Mouse (Mus musculus): Measurements from ENCODE around the gene Ss18l2. TPM values are rescaled to one million over a fixed set of nuclear protein-coding genes. Genes with fewer than 3 reads are reported as not detected.
A peak's percentile ranks its signal among the peaks of the same experiment; 100 is the strongest.

The Ss18l2 gene
- polyA plus RNA-seq, 1 experiment from 2014 or later: 193 TPM

DNA sequence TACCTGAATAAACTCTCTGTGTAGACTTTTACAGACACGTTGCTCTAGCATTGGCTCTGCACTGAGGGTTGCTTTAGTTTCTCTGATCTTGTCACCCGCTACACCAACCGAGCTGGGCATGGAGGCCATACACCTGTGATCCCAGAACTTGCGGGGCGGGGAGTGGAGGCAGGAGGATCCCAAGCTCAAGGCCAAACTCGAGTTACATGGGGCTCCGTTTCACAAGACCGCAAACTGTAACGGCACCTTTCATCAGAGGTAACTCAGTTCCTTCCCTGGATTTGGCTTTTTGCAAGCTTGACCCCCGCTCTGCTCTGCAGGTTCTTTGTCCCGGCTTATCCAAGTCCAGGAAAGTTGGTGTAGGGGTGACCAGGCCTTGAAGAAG lies 5.9 kb upstream of the Ss18l2 start:
- Histone ChIP-seq H3K36me3 (no peaks in the 10 kb centered on the region), H3K27me3 (no peaks in the 10 kb centered on the region), H3K4me3 (peak overlapping the region; percentile 70), H3K4me1 (replicated peaks) (peaks cover 17% of the 10 kb centered on the region), H3K9me3 (replicated peaks) (no peaks in the 10 kb centered on the region), H3K27ac (no peak overlapping the region), H3K4me2 (peak overlapping the region; percentile 90), H3K9ac (peak overlapping the region; percentile 70)
- ATAC-seq (replicated peaks; ENCODE audit: insufficient number of reproducible peaks, insufficient read depth, low FRiP score, low read depth): no peak
- 35% methylated on average over 11 of the region's 11 CpGs for WGBS

DNA sequence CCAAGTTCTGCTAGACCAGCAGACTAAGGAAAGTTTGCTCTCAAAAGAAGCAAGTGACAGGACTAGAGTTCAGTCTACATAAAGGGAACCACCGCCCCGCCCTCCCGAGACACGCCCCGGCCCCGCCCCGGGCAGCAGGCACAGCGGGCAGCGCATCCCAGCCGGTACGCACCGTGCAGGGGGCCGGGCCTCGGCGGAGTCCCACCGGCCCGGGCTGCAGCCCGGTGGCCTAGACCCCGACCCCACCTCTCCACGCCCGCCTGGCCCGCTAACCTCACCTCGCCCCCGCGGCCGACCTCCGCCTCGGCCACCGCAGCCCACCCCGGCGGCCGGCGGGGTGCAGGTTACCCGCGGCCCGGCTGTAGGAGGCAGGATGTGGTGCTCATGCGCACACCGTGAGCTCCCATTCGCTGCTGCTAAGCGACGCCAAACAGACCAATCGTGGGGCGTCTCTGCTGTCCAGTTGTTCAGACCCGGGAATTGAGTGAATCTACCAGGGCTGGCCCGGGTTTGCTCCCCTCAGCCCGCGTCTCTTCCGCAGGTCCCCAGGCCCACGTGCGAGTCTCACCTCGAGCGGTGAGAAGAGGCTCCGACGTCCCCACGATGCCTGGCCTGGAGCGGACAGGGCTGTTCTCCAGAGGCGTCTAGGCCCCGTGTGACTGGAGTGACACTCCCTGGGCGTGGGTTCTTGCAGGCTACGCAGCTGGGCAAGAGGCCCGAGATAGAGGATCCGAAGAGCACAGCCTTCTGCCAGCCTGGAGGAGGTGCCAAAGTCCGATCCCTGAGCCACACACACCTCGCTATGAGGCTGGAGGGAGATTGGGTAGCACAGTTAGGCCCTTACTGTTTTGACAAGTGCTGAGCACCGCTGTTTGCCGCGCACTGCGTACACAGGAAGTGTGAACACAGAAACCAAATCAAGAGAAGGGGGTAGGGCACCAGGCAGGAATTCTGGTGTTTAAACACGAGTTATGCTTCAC lies 5.2 kb upstream of the Ss18l2 start, which contains the start of gene Sec22c:
Gene Sec22c, minus strand, starts transcription at position 845 of the 980 bp plus-strand sequence.
- H3K4me3 ChIP-seq: peak within 1 kb of the TSS; percentile 70

DNA sequence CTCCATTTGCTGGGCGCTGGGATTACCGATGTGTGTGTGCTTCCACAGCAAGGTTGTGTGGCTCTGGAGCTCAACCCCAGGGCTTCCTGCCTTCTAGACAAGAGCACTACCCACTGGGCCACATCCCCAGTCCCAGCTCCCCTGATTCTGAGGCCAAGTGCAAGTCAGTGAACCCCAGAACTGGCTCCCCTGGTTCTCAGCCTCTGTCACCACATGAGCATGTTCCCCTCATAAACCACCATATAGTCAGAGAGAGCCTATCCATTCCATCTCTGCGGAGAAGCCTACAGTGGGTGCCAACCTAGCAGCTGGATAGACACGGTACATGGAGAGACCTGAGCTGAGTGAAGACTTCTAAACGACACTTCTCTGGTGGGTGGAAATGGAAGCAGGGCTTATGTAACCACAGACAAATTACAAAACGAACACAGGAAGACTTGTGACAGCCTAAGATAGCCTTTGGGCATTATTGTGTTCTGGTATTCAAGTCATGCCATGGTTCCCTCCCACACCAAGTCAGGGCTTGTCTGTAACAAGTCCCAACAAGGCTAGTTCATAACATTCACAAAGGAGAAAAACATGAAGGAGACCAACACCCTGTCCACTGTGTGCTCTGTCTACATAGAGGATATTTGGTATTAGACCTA lies 4.0 kb upstream of the Ss18l2 start:
- H3K9me3 ChIP-seq (replicated peaks): no peaks in the 10 kb centered on the region
- WGBS: 72% methylated on average over 6 of the region's 6 CpGs
- ATAC-seq (replicated peaks; ENCODE audit: insufficient number of reproducible peaks, insufficient read depth, low FRiP score, low read depth): no peak
- H3K9ac ChIP-seq: no peak overlapping the region
- H3K4me1 ChIP-seq (replicated peaks): peaks cover 25% of the 10 kb centered on the region
- H3K27me3 ChIP-seq: no peaks in the 10 kb centered on the region
- H3K4me2 ChIP-seq: no peak overlapping the region
- H3K27ac ChIP-seq: no peak overlapping the region
- H3K4me3 ChIP-seq: no peak overlapping the region
- no peaks in the 10 kb centered on the region for H3K36me3 ChIP-seq

More for the DNA sequence above, 5.2 kb upstream of the Ss18l2 start, which contains the start of gene Sec22c:
- Histone ChIP-seq H3K9ac (peak within 1 kb of the TSS; percentile 70), H3K4me1 (replicated peaks) (peaks cover 23% of the 10 kb centered on the region), H3K27me3 (no peaks in the 10 kb centered on the region), H3K36me3 (no peaks in the 10 kb centered on the region), H3K27ac (peak within 1 kb of the TSS; percentile 60), H3K9me3 (replicated peaks) (no peaks in the 10 kb centered on the region), H3K4me2 (peak within 1 kb of the TSS; percentile 90)
- peak; percentile 97 for ATAC-seq (replicated peaks; ENCODE audit: insufficient number of reproducible peaks, insufficient read depth, low FRiP score, low read depth)
- 1% methylated on average over 64 of the region's 69 CpGs for WGBS

DNA sequence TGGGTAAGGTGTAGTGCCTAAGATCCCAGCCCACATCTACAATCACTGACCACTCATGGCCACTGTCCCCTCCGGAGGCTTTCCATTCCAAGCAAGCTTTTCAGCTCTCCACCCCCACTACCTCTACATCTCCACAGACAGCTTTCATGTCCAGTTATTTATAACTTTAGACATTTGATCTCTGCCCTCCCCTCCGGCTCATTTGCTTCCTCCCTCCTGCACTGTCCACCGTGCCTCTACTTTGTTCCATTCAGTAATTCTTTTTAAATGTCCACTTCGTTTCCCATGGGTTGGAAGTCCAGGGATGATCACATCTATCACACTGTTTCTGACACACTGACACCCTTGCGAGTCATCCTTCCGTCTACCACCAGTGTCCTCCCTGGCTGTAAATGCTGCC lies 2.3 kb upstream of the Ss18l2 start:
- Histone ChIP-seq H3K27me3 (no peaks in the 10 kb centered on the region), H3K4me1 (replicated peaks) (peaks cover 36% of the 10 kb centered on the region)
- no peak for ATAC-seq (replicated peaks; ENCODE audit: insufficient number of reproducible peaks, insufficient read depth, low FRiP score, low read depth)

DNA sequence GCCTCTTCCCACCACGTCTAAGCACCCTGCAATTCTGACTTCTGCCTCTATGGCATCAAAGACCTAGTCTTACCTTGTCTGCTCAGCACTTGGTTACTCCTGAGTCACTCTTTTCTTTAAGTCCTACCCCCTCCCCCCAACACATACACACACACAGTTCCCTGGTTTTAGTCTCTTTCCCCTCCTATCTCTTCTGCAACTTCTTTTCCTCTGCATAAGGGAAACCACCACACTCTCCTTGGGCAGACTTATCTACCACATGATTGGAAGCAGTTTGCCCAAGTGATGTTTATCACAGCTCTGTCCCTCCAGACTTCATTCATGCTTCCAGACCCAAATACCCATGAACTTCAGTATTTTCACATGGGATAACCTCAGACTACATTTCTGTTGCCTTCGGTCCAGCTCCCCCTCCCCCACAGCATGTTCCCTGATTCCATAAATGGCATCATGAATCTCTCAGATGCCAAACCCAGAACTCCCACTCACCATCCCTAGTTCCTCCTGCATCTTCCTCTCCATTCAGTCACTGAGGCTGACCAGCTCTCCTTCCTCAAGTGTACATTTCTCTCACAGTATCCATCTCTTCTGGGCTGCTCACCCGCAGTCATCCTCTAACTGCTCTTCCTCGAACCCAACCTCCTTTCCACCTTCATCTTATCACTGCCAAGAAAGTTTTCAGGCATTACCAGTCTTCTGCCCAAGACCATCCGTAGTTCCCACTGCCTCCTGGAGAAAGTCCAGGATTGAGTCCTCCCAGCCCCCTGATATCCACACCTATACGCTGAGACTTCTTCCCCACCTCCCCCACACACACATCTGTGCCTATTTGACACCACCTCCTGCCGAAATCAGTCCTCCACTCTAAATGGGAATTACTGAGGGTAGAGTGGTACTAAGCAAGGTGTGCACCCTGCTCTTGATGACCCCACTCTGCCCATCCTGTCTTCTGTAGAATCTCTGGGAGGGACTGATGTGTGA lies 1.3 kb upstream of the Ss18l2 start:
- 64% methylated on average over 7 of the region's 7 CpGs for WGBS
- no peaks in the 10 kb centered on the region for H3K9me3 ChIP-seq (replicated peaks)
- peaks cover 13% of the 10 kb centered on the region for H3K36me3 ChIP-seq
- H3K27me3 ChIP-seq: no peaks in the 10 kb centered on the region
- no peak overlapping the region for H3K9ac ChIP-seq
- no peak overlapping the region for H3K4me3 ChIP-seq
- H3K4me1 ChIP-seq (replicated peaks): peaks cover 36% of the 10 kb centered on the region
- no peak for ATAC-seq (replicated peaks; ENCODE audit: insufficient number of reproducible peaks, insufficient read depth, low FRiP score, low read depth)
- H3K4me2 ChIP-seq: no peak overlapping the region
- no peak overlapping the region for H3K27ac ChIP-seq

More for the DNA sequence above, 2.3 kb upstream of the Ss18l2 start:
- Histone ChIP-seq H3K9me3 (replicated peaks) (no peaks in the 10 kb centered on the region), H3K4me2 (no peak overlapping the region), H3K4me3 (no peak overlapping the region), H3K27ac (no peak overlapping the region), H3K9ac (no peak overlapping the region), H3K36me3 (peaks cover 5% of the 10 kb centered on the region)
- 47% methylated on average over 6 of the region's 6 CpGs for WGBS

DNA sequence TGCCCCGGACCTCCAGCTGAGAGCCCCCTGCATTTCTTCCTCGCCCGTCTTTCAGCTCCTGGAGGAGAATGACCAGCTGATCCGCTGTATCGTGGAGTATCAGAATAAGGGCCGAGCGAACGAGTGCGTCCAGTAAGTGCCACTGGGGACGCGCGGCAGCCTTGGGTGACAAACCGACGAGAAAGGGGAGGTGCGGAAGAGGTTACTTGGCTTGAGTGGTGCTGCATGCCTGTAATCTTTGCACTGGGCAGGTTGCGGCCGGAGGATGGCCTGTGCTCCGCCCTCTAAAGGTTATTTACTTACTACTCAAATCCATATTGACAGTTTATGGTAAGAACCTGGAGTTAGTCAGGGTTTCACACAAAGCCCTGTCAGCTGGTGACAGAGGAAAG lies 451 bp downstream of the Ss18l2 start:
- Histone ChIP-seq H3K4me1 (replicated peaks) (peaks cover 23% of the 10 kb centered on the region), H3K27me3 (no peaks in the 10 kb centered on the region), H3K9me3 (replicated peaks) (no peaks in the 10 kb centered on the region), H3K27ac (peak overlapping the region; percentile 97), H3K36me3 (peaks cover 13% of the 10 kb centered on the region), H3K4me2 (peak overlapping the region; percentile 63), H3K4me3 (peak overlapping the region; percentile 82), H3K9ac (peak overlapping the region; percentile 83)
- 0% methylated on average over 18 of the region's 18 CpGs for WGBS
- peak; percentile 15; the same call in 1 of the 2 replicates for ATAC-seq (replicated peaks; ENCODE audit: insufficient number of reproducible peaks, insufficient read depth, low FRiP score, low read depth)

DNA sequence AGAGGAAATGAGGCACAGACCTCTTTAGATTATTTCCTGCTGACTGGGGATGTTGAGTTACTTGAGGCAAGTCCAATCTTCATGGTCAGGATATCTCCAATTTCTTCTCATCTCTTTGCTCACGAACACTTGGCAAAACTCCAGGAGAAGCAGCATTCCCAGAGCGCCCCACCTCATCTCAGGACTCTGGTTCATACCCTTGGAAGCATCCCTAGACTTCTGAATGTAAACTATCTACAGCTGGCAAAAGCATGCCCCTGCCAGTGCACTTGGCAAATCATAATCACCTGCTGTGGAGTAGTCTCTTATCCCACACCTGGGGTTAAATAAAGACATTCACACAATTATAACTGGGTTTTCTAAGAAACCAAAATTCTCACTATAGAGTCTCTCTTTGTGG lies 6.9 kb downstream of the Ss18l2 start:
- Histone ChIP-seq H3K9ac (no peak overlapping the region), H3K27ac (no peak overlapping the region), H3K4me3 (no peak overlapping the region), H3K27me3 (no peaks in the 10 kb centered on the region), H3K9me3 (replicated peaks) (no peaks in the 10 kb centered on the region; the same call in 1 of the 2 replicates), H3K4me1 (replicated peaks) (peaks cover 20% of the 10 kb centered on the region), H3K4me2 (no peak overlapping the region), H3K36me3 (peaks cover 20% of the 10 kb centered on the region)
- 70% methylated on average over 2 of the region's 2 CpGs for WGBS
- ATAC-seq (replicated peaks; ENCODE audit: insufficient number of reproducible peaks, insufficient read depth, low FRiP score, low read depth): no peak

DNA sequence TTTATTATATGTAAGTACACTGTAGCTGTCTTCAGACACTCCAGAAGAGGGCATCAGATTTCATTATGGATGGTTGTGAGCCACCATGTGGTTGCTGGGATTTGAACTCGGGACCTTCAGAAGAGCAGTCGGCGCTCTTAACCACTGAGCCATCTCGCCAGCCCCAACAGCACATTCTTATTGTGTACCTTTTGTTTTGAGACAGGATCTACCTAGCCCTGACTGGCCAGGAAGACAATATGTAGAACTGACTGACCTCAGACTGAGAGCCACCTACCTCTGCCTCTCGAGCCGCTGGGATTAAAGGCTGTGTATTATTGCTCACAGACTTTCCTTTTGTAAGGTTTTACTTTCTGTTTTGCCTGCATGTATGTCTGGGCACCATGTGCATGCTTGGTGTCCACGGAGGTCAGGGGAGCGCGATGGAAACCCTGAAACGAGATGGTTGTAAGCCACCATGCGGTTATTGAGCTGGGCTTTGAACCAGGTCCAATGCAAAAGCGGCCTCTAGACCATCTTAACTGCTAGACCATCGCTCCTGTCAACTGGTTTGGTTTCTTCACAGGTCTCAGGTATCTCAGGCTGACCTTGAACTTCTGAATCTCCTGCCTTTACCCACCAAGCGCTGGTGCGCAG lies 8.1 kb downstream of the Ss18l2 start:
- Histone ChIP-seq H3K36me3 (peaks cover 11% of the 10 kb centered on the region), H3K27ac (peak overlapping the region; percentile 98), H3K9me3 (replicated peaks) (no peaks in the 10 kb centered on the region; the same call in 1 of the 2 replicates), H3K4me3 (peak overlapping the region; percentile 95), H3K4me2 (peak overlapping the region; percentile 71), H3K9ac (peak overlapping the region; percentile 57), H3K27me3 (no peaks in the 10 kb centered on the region), H3K4me1 (replicated peaks) (peaks cover 17% of the 10 kb centered on the region)
- no peak for ATAC-seq (replicated peaks; ENCODE audit: insufficient number of reproducible peaks, insufficient read depth, low FRiP score, low read depth)
- 71% methylated on average over 15 of the region's 15 CpGs for WGBS

DNA sequence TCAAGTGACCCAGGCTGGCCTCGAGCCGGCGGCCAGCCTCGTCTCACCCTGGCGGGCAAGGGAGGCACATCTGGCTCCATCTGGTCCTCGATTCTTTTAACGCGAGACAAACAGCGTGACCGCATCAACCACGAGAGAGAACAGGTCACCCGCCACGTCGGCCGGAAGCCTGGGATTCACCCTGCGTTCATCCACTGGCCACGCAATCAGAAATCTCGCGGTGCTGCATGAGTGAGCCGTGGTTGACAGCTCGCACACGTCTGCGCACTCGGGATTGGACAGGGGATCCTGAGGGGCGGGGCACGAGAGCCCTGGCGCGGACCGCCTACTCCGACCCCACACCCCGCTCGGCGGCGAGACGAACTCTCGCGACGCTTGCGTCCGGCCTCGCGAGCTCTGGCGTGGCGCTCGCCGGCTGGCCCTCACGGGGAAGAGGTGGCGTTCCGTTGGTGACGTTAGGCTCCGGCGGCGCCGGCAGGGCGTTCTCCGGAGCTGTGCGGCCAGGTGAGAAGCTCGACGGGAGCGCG lies 8.7 kb downstream of the Ss18l2 start, which contains the start of gene Nktr:
Gene Nktr, plus strand, starts transcription at position 378 of the 527 bp plus-strand sequence.
- peak; percentile 99 for ATAC-seq (replicated peaks; ENCODE audit: insufficient number of reproducible peaks, insufficient read depth, low FRiP score, low read depth)
- peaks cover 17% of the 10 kb centered on the region for H3K4me1 ChIP-seq (replicated peaks)
- no peaks in the 10 kb centered on the region for H3K27me3 ChIP-seq
- H3K4me3 ChIP-seq: peak within 1 kb of the TSS; percentile 95
- under 1% methylated on average over 57 of the region's 61 CpGs for WGBS
- peaks cover 7% of the 10 kb centered on the region; the same call in 1 of the 2 replicates for H3K36me3 ChIP-seq
- H3K4me2 ChIP-seq: peak within 1 kb of the TSS; percentile 75
- peak within 1 kb of the TSS; percentile 98 for H3K27ac ChIP-seq
- H3K9ac ChIP-seq: peak within 1 kb of the TSS; percentile 98
- no peaks in the 10 kb centered on the region; the same call in 1 of the 2 replicates for H3K9me3 ChIP-seq (replicated peaks)

Measured in heart, embryonic 15.5 days (tissue).